Mouse (Mus musculus) embryonic fibroblast, embryonic 13.5 days (primary cell): Measurements from ENCODE around the gene Dcn.

Experiments
- CTCF ChIP-seq: IDR thresholded peaks from 2 replicates; pipeline ENCODE4 v1.5.1; 2011; ENCODE audit warnings: mild to moderate bottlenecking, control low read depth, low read length, moderate library complexity, borderline replicate concordance; ENCODE audit not compliant: insufficient read depth
- POLR2A ChIP-seq: IDR thresholded peaks from 2 replicates; pipeline ENCODE4 v1.6.1; 2011; ENCODE audit warnings: low read depth, mild to moderate bottlenecking, control low read depth, low read length, moderate library complexity

DNA sequence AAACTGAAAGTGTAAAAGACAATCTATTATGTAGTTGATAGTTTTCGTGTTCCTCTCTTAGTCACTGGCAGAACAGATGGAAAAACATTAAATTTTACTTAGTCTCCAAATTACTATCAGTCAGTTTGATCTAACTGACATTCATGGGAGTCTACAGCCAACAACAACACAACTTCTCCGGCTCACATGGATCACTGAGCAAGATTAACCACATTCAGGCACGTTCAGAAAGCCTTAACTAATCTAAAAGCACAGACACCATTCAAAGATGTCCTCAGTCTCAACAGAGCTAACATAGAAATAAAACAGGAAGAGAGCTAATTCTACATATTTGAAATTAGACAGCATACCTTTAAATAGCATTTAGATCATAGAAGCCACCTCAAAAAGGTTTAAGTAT, 12.6 kb upstream of the Dcn start:
- TF ChIP-seq POLR2A, result no peak
- TF ChIP-seq CTCF, result no peak
